Mouse (Mus musculus) megakaryocyte progenitor cell, adult 5-6 weeks (primary cell): ENCODE measurements around the gene Eif3d. TPM values are rescaled to one million over a fixed set of nuclear protein-coding genes. Genes with fewer than 3 reads are reported as not detected.
A peak's percentile ranks its signal among the peaks of the same experiment; 100 is the strongest.

Experiments used
- ATAC-seq: replicated peaks from 2 replicates; pipeline ENCODE4 v1.8.0; 2016; ENCODE audit warnings: mild to moderate bottlenecking, moderate TSS enrichment, inconsistent platforms; ENCODE audit not compliant: poor library complexity
- total RNA-seq, 2 experiments: library from RNA; stranded (forward) in 1 of 2; stranded (reverse) in 1 of 2; fragments of 157-497, 149-512 nt in 1 of 2; fragments of 200-1000 nt in 1 of 2; gene quantifications; 2 replicates each; pipeline versions ENCODE4 v1.2.3 to v1.2.4; 2015 to 2017

The Eif3d gene
- total RNA-seq, 2 experiments from 2014 or later = 226 to 254 TPM

DNA sequence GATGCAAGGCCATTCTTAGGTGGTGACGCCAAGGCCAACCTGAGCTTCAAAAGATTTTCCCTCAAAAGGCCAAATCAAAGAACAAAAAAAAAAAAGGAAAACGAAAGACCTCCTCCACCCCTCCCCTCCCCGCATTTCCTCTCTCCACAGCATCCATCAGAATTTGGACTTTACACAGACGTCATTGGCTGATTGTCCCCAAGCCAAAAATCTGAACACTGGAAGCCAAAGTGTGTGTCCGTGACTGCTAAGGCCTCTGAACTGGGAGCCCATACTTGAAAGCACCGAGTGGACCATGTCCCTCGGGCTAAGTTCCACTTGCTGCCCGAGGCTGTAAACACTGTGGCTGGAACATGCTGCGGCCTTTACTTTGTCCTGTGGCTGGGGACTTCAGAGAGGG is 47.9 kb downstream of the Eif3d start:
- no peak for ATAC-seq

DNA sequence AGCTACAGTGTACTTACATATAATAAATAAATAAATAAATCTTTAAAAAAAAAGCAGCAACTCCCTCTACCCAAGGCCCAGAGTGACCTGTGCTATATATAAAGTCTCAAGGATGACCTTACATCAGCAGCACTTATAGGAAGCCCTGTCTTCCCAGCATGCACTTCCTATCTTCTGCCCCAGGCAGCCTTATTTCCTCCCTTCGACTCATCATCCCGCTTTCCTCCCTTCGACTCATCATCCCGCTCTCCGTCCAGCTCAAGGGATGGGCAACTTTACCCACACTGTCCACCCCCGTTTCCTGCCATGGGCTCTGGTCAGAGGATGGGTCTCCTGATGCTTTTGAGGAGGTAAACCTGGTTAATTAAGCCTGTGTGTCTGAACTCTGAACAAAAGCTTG is 49.0 kb downstream of the Eif3d start:
- ATAC-seq = no peak

DNA sequence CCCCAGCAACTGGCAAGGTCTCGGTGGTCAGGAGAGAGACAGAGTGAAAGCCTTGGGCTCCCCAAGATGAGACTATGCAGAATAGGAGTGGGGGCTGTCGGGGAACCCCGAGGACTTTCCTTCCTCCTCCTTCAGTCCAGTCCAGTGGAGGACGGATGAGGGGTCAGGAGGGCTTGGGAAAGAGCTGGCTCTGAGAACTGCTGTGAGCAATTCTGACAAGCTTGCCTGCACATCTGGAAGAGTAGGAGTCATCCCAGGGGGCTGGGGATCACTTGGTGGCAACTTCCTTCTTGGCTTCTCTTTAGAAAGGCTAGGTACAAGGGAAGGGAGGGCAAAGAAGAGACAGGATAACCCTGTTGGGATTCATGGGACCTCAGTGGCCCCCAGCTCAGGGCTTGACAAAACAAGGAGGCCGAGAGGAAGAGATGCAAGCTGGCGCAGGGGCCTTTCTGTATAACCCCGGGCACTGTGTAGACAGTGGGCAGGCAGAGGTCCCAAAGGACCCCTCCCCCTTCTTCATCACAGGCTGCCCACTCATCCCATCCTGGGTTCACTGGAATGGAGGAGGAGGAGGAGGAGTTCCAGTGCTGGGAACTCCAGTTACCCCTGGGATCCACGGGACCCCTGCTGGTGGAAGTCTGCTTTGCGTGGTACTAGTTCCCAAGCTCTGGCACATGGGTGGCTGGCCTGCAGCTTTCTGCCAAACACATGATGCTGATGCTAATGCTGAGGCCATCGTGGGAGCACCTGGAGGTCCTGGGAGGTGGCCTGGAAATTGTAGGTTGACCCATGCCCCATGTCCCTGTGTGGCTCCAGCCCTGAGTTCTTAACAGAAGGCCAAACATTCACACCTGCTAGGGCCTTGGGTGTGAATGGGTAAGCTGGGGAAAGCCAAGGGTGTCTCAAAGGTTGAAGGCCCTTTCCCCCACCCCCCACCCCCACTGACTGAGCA is 49.8 kb downstream of the Eif3d start:
- ATAC-seq = peak; percentile 44; the same call in 1 of the 2 replicates

DNA sequence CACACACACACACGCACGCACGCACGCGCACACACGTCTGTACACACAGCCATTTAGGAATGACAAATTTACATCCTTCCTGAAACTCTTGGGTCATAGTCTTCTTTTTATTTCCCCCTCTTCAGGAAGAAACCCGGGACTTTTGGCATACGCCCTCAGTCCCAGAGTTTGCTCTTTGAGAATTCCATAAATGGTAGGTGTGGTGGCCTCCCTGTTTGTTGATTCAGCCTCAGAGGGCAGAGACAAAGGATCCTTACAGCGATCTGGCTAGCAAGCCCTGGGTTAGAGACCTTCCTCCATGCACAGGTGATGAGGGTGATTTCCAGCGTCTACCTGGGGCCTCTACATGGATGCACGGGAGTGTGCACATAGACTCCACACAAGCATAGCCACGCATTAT is 51.2 kb downstream of the Eif3d start:
- ATAC-seq = no peak

DNA sequence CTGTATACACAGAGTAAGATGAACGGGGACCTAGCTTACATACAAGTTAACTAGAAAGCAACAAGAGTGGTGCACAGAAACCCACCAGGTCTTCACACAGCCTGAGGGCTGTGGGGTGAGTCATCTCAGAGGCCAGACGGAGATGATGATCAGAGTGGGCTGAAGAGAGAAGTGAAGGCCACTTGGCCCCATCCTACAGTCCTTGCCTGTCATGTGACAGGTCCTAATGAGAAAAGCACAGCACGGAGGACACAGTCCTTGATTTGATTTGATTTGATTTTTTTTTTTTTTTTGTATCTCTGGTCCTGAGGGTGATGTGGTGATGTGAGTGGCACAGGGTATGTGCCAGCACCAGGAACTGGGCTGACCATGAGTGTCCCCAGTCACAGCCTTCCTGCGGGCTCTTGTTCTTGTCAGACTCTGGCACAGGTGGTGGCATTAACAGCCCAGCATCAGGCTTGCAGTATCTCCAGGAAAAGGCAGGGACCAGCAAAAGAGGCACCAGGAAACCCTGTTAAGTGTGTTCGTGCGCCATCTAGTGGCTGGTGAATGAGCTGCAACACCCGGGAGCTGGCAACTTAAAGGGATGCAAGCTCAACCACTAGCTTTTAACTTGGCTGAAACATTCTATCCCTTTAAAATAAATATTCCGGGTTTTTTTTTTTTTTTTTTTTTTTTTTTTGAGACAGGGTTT is 53.6 kb downstream of the Eif3d start:
- peak; percentile 93 for ATAC-seq

DNA sequence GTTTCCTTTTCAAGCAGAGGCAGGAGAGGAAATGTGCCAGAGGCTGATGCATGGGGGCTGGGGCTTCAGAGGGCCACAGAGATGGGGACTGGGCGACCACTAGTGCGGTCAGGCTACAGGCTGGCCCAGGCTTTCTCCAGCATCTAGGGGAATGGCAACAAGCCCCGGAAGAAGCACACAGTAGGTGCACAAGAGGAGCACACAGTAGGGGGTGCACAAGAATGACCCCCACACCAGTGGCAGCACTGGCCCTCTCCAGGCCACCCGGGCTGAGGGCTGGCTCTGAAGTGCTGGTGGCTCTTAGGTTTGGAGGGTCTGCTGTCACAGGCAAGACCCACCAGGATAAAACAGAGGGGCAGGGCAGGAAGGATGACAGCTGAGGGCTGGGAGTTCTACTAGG is 55.3 kb downstream of the Eif3d start:
- no peak for ATAC-seq

DNA sequence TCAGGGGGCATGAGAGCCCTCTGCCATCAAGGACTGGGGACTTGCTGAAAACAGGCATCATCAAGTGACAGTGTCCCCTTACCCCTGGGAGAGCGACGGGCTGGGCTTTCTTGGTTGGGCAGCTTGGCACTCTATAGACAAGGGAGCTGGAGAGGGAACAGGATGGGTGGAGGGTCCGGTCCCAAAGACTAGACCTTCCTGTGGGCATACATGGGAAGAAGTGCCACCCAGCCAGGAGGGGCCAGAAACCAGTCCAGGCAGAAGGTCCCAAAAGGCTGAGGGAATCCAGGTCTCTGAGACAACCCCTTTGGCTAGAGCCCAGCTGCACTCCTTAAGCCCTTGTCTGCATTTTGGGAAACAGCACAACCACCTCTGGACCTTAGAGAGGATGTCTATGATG is 56.1 kb downstream of the Eif3d start:
- ATAC-seq = no peak

DNA sequence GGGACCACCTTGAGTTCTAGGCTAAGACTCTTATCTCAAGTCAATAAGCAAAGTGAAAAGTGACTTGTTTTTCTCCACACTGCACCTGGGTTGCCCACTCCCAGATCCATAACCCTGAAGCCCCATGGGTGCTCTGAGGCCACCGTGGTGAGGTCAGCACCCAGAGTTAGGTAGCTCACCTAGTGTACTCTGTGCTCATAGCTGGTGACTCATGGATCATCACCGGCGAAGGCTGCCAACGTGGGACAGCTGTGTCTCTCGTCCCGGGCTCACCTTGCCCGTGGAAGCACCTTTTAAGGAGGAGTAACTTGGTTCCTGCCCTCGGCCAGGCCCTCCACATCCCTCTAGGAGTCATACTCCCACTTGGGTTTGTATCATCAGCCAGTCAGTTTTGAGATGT is 57.6 kb downstream of the Eif3d start:
- ATAC-seq = no peak

DNA sequence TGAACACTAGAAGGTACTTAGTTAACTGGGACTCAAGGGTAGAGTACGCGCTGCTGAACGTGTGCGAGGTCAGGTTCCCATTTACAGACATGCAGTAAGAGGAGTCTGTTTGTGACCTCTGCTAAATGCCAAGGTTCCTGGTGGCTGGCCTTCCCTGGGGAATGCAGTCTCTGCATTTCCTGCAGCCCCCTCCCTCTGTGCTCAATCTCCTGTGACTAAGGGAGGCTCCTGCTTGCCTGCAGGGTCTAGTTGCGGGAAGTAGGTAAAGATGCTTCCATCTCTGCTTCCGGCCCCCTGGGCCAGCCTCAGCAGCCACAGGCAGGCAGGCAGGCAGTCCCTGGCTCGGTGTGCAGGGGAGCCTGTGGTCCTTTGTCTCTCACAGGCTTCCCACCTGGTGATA is 58.0 kb downstream of the Eif3d start:
- no peak for ATAC-seq

DNA sequence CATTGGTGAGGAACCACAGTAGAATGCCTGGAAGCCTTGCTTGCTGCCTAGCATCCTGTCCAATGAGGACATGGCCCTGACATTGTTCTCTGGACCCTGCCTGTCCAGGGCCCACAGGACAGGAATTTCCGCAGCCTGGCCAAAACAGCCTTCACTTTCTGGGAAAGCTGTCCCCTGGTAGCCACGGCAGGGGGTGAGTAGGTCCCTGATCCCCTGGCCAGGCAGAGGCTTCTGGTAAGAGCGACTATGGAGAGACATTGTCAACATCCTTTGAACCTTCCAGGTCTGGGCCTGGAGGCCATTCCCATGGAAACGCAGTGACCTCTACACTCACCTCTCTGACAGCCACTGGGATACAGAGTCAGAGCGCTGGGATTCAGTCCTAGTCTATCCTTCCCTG is 58.6 kb downstream of the Eif3d start:
- no peak for ATAC-seq

DNA sequence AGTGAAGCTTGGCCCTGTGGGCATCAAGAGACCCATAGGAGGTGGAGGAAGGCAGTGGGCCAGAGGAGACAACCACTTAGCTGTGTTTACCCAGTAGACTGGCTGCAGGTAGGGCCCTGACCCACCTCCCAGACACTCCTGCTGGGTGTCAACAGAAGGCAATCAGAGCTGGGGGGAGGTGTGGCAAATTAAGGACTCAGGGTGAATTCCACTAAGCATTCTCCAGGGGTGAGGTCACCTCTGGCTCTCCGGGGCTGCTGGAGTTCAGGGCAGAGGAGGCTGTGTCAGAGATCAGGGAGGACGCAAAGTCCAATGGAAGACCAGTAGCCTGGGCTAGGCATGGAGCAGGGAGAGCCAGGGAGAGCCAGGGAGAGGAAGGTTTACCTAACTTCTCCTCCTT is 59.5 kb downstream of the Eif3d start:
- ATAC-seq = no peak

Other genes with a start within 250 kb of the Eif3d start
- gene Apol9b, start 241.8 kb downstream of the Eif3d start, total RNA-seq (2015) = not detected in 2 replicates
- gene Apol9b, start 241.8 kb downstream of the Eif3d start, total RNA-seq (2017) = not detected in 2 replicates
- 0.05 and 1.8 TPM in 2 replicates for gene Apol8, start 213.8 kb downstream of the Eif3d start, total RNA-seq (2015)
- gene Apol8, start 213.8 kb downstream of the Eif3d start, total RNA-seq (2017) = 0.14 and 0.50 TPM in 2 replicates
- 167 and 191 TPM in 2 replicates for gene Myh9, start 128.6 kb downstream of the Eif3d start, total RNA-seq (2015)
- 238 and 338 TPM in 2 replicates for gene Myh9, start 128.6 kb downstream of the Eif3d start, total RNA-seq (2017)
- 196 and 255 TPM in 2 replicates for gene Txn2, start 41.8 kb downstream of the Eif3d start, total RNA-seq (2015)
- gene Txn2, start 41.8 kb downstream of the Eif3d start, total RNA-seq (2017) = 44.4 and 60.6 TPM in 2 replicates
- 15.9 and 19.4 TPM in 2 replicates for gene Foxred2, start 14.1 kb downstream of the Eif3d start, total RNA-seq (2015)
- gene Foxred2, start 14.1 kb downstream of the Eif3d start, total RNA-seq (2017) = 15.0 and 16.2 TPM in 2 replicates
- not detected in 2 replicates for gene Cacng2, start 149.2 kb upstream of the Eif3d start, total RNA-seq (2015)
- not detected in 2 replicates for gene Cacng2, start 149.2 kb upstream of the Eif3d start, total RNA-seq (2017)
- gene Ift27, start 203.3 kb upstream of the Eif3d start, total RNA-seq (2015) = 45.1 and 48.6 TPM in 2 replicates
- 9.7 and 16.5 TPM in 2 replicates for gene Ift27, start 203.3 kb upstream of the Eif3d start, total RNA-seq (2017)
- gene Pvalb, start 235.6 kb upstream of the Eif3d start, total RNA-seq (2015) = not detected in 2 replicates
- not detected in 2 replicates for gene Pvalb, start 235.6 kb upstream of the Eif3d start, total RNA-seq (2017)